Mouse (Mus musculus) liver, embryonic 11.5 days (tissue): ENCODE measurements at regions not wholly inside any gene's neighbourhood (a gene's known extent, or its start where the extent isn't known, plus 50 kb on each side); places are given as distances from the start of the nearest gene placed in this dataset.
A peak's percentile ranks its signal among the peaks of the same experiment; 100 is the strongest.

Experiments
- ATAC-seq: fragments of 200-750 bp; cut with Nextera tagmentation; replicated peaks from 2 replicates; pipeline ENCODE4 v1.8.0; 2017; ENCODE audit warnings: moderate number of reproducible peaks, mild to moderate bottlenecking, moderate TSS enrichment, moderate library complexity; ENCODE audit not compliant: low FRiP score
- DNase-seq: peaks from one replicate; pipeline ENCODE4 v3.0.0-alpha.2; 2017; ENCODE audit warnings: low spot score
- H3K27ac ChIP-seq: fragments of 300-500 bp; sonication (generic); 2 replicates; pipeline ENCODE4 v1.5.1; 2014; ENCODE audit warnings: mild to moderate bottlenecking, low read depth, low read length, control low read depth
- H3K27me3 ChIP-seq: fragments of 300-500 bp; sonication (generic); replicated peaks from 2 replicates; pipeline ENCODE4 v1.6.1; 2014; ENCODE audit warnings: low read length, mixed read lengths; ENCODE audit not compliant: control insufficient read depth, insufficient read depth
- H3K36me3 ChIP-seq: fragments of 300-500 bp; sonication (generic); 2 replicates; pipeline ENCODE4 v1.6.1; 2014; ENCODE audit warnings: mild to moderate bottlenecking, low read length, moderate library complexity, mixed read lengths; ENCODE audit not compliant: control insufficient read depth, insufficient read depth
- H3K4me1 ChIP-seq: fragments of 300-500 bp; sonication (generic); replicated peaks from 2 replicates; pipeline ENCODE4 v1.6.1; 2014; ENCODE audit warnings: low read length, mixed read lengths; ENCODE audit not compliant: control insufficient read depth, insufficient read depth
- H3K4me2 ChIP-seq: fragments of 300-500 bp; sonication (generic); 2 replicates; pipeline ENCODE4 v1.6.1; 2014; ENCODE audit warnings: mild to moderate bottlenecking, control low read depth, moderate library complexity
- H3K4me3 ChIP-seq: fragments of 300-500 bp; sonication (generic); 2 replicates; pipeline ENCODE4 v1.5.1; 2014; ENCODE audit warnings: low read depth, low read length, control low read depth
- H3K9ac ChIP-seq: fragments of 300-500 bp; sonication (generic); 2 replicates; pipeline ENCODE4 v1.6.1; 2014; ENCODE audit warnings: low read depth, low read length, control low read depth
- H3K9me3 ChIP-seq: fragments of 300-500 bp; sonication (generic); 2 replicates; pipeline ENCODE4 v1.6.1; 2016; ENCODE audit warnings: low read length, inconsistent platforms, mixed read lengths; ENCODE audit not compliant: control insufficient read depth
- WGBS: fragments of 180-500 bp; shearing (Covaris S2); extraction: QIAGEN DNeasy Blood & Tissue Kit; methylation state at CpG from one replicate; pipeline ENCODE4 v1.1.7; 2014; 5-methylcytosine and 5-hydroxymethylcytosine counted together

GRCm38 (mm10) chr9:46643551-46643950 is 323.8 kb upstream of the 4931429L15Rik start:
- Histone ChIP-seq H3K9ac (no peak overlapping the region), H3K4me2 (no peak overlapping the region), H3K4me1 (no peaks in the 10 kb centered on the region), H3K36me3 (no peaks in the 10 kb centered on the region), H3K27ac (no peak overlapping the region), H3K27me3 (no peaks in the 10 kb centered on the region), H3K9me3 (no peaks in the 10 kb centered on the region), H3K4me3 (no peak overlapping the region)
- no peak for DNase-seq
- WGBS = 61% methylated on average over 3 of the region's 3 CpGs
- ATAC-seq = no peak

- H3K4me3 ChIP-seq = no peak overlapping the region
- no peak for ATAC-seq
- H3K36me3 ChIP-seq = no peaks in the 10 kb centered on the region
- H3K27ac ChIP-seq = no peak overlapping the region
- peak; percentile 58 for DNase-seq
- H3K27me3 ChIP-seq = no peaks in the 10 kb centered on the region
- no peak overlapping the region for H3K4me2 ChIP-seq
- H3K4me1 ChIP-seq = no peaks in the 10 kb centered on the region
- 10% methylated on average over 9 of the region's 9 CpGs for WGBS
- no peaks in the 10 kb centered on the region for H3K9me3 ChIP-seq
- no peak overlapping the region for H3K9ac ChIP-seq
Observed at GRCm38 (mm10) chr9:46642696-46643095, 322.9 kb upstream of the 4931429L15Rik start.

DNA sequence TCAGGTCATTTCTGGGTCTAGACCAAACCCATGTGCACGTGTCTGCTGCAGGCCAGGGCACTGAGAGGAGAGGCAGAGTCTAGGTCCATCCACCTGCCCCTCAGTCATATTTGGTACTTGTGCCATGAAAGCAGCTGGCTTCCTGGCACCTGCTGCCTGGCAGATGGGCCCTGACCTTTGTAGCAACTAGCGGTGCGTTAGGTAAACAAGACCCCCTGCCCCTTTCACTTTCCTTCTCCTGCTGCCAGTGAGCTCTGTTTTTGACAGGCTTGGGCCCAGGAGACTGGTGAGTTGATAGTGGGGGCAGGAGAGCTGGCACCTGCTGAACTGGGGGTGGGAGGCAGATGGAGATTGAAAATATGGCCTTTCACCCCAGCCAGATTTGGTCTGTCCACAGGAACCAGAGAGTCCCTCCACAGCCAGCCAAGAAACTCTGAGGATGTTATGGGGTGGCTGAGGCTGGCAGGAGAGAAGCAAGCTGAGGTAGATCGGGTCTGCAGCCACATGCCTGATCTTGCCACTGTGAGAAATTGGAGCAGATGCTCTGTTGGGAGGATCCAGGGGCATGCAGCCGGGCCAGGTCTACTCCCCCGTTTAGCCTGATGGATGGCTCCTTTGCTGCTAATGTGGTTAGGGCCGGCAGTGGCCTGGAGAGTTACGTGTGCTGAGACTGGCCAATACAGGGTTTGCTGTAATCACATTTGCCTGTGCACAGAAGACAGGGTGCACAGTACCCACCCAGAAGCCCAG is 316.6 kb upstream of the 4931429L15Rik start:
- Histone ChIP-seq H3K9ac (no peak overlapping the region), H3K27ac (no peak overlapping the region), H3K9me3 (no peaks in the 10 kb centered on the region), H3K4me3 (no peak overlapping the region), H3K27me3 (no peaks in the 10 kb centered on the region), H3K4me2 (no peak overlapping the region), H3K36me3 (no peaks in the 10 kb centered on the region), H3K4me1 (no peaks in the 10 kb centered on the region)
- ATAC-seq (no peak), DNase-seq (no peak)
- WGBS = 70% methylated on average over 8 of the region's 8 CpGs

- ATAC-seq = no peak
- Histone ChIP-seq H3K4me3 (no peak overlapping the region), H3K4me2 (no peak overlapping the region), H3K9ac (no peak overlapping the region), H3K4me1 (no peaks in the 10 kb centered on the region), H3K27ac (no peak overlapping the region), H3K27me3 (no peaks in the 10 kb centered on the region), H3K9me3 (no peaks in the 10 kb centered on the region), H3K36me3 (no peaks in the 10 kb centered on the region)
- DNase-seq = no peak
- WGBS = 71% methylated on average over 4 of the region's 4 CpGs
Observed at GRCm38 (mm10) chr9:46633952-46634351, 314.2 kb upstream of the 4931429L15Rik start.

- DNase-seq = no peak
- H3K27me3 ChIP-seq = no peaks in the 10 kb centered on the region
- no peak overlapping the region for H3K4me2 ChIP-seq
- no peaks in the 10 kb centered on the region for H3K36me3 ChIP-seq
- ATAC-seq = no peak
- H3K9me3 ChIP-seq = no peaks in the 10 kb centered on the region
- no peaks in the 10 kb centered on the region for H3K4me1 ChIP-seq
- H3K4me3 ChIP-seq = no peak overlapping the region
- 75% methylated on average over 10 of the region's 10 CpGs for WGBS
- no peak overlapping the region for H3K27ac ChIP-seq
- no peak overlapping the region for H3K9ac ChIP-seq
Observed at GRCm38 (mm10) chr9:46632576-46632975, 312.8 kb upstream of the 4931429L15Rik start.

DNA sequence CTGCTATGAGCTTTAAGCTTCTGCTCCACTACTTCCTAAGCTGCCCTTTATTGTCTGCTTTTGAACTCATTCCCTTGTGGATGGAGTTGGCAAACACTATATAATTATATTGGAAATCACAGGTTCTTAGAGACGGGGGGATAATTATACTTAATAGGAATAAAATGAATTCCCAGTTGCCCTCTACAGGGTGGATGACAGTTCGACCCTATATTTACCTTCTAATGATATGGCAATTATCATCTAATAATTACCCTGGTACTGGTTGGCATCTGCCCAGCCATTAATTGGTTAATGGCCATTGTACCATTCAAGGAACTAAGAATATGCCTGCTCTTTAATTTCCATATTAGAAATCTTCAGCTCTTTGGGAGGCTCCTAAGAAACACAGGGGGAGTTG is 302.5 kb upstream of the 4931429L15Rik start:
- no peak for ATAC-seq
- Histone ChIP-seq H3K36me3 (no peaks in the 10 kb centered on the region), H3K9ac (no peak overlapping the region), H3K4me3 (no peak overlapping the region), H3K4me2 (no peak overlapping the region), H3K27ac (no peak overlapping the region), H3K27me3 (no peaks in the 10 kb centered on the region), H3K9me3 (no peaks in the 10 kb centered on the region), H3K4me1 (no peaks in the 10 kb centered on the region)
- no peak for DNase-seq
- 78% methylated on average over 2 of the region's 2 CpGs for WGBS

DNA sequence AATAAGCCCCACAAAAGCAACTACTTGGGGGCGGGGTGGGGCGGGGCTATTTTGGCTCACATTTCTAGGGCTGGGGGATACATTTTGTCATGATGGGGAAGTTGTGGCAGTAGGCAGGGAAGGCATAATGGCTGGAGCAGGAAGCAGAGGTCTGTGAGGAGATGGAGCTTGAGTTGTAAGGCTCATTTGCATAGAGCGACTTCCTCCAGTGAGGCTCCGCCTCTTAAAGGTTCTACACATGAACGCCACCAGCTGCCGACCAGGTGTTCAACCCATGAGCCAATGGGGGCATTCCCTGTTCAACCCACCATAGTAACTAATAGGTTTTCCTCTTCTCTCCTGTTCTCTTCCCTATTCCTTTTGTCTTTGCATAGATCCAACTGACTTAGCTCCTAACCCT is 302.1 kb upstream of the 4931429L15Rik start:
- Histone ChIP-seq H3K4me2 (no peak overlapping the region), H3K36me3 (no peaks in the 10 kb centered on the region), H3K9ac (no peak overlapping the region), H3K4me3 (no peak overlapping the region), H3K27ac (no peak overlapping the region), H3K4me1 (no peaks in the 10 kb centered on the region), H3K9me3 (no peaks in the 10 kb centered on the region), H3K27me3 (no peaks in the 10 kb centered on the region)
- DNase-seq = no peak
- ATAC-seq = no peak
- WGBS = 84% methylated on average over 6 of the region's 6 CpGs

DNA sequence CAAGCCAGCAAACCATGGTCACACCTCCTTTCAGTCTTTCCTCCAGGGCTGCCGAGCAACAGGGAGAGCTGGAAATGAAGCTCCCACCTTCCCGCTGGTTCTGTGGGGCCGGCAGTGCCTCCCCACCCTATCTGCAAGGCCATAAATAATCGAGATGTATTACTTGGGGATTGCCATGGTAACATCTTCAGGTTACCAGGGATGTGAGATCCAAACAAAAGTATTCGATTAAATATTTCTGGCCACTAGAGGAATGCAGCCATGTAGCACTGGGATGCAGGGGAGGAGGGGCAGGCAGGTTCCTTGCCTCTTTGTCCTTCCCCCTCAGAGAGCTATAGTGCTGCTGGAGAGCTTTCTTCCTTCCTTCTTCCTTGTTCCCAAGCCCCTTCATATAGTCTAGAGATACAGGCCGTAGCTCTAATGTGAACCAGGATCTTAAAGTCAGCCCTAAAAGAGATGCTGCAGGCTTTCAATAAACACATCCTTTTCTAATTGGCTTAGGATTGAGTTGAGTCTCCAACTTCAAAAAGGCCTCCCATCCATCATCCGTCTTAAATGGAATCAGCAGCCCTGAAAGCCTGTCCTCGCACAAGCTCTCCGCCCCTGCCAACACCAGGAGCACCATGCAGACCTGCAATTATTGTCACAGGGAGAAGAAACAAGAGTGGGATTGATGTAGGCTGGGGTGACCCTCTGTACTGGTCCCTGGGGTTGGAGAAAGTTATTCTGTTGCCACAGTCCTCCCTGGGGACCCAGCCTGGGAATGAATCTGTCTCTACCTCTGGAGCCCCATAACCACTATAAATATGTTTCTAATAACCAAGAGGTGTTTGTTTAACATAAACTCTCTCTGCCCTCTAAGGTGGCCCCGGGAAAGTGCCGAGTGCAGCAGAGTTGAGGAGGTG is 290.6 kb upstream of the 4931429L15Rik start:
- no peak for DNase-seq
- H3K36me3 ChIP-seq = no peaks in the 10 kb centered on the region
- H3K4me2 ChIP-seq = no peak overlapping the region
- H3K4me1 ChIP-seq = no peaks in the 10 kb centered on the region
- no peak for ATAC-seq
- H3K4me3 ChIP-seq = no peak overlapping the region
- no peak overlapping the region for H3K9ac ChIP-seq
- no peaks in the 10 kb centered on the region for H3K27me3 ChIP-seq
- H3K9me3 ChIP-seq = no peaks in the 10 kb centered on the region
- WGBS = 42% methylated on average over 11 of the region's 11 CpGs
- no peak overlapping the region for H3K27ac ChIP-seq
